Mouse (Mus musculus): ENCODE measurements around the gene Aldob. TPM values are rescaled to one million over a fixed set of nuclear protein-coding genes. Genes with fewer than 3 reads are reported as not detected.
A peak's percentile ranks its signal among the peaks of the same experiment; 100 is the strongest.

The Aldob gene
- total and polyA plus RNA-seq, 2 experiments from 2014 or later, result 0.73 to 0.88 TPM

DNA sequence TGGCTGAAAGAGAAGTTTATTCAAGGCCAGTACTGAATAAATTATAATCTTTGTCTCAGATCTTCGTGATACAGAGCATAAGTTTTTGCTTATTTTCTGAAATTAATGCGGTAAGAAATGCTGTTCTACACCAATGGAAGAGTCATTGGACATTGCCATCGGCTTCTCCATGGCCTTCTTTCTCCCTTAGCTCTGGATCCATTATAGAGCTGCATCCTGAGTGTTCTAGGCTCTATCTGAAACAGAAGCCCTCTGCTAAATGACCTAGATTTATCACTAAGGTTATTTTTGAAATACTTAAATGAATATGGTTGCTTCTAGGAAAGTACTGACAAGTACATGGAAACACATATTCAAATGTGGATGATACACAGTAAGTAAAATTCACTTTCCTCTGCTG is 14.3 kb downstream of the Aldob start:
- TF ChIP-seq CTCF (IDR thresholded peaks at IDR 0.05), result no peak
- no peaks in the 10 kb centered on the region for H3K27me3 ChIP-seq (ENCODE audit: insufficient read depth, low read length)
- no peaks in the 10 kb centered on the region for H3K4me1 ChIP-seq (ENCODE audit: insufficient read depth, low read length)
- ATAC-seq (ENCODE audit: low FRiP score) (no peak), DNase-seq (ENCODE audit: low spot score) (no peak)
- H3K4me3 ChIP-seq (ENCODE audit: low read depth, low read length), result no peak overlapping the region
- 86% methylated on average over 3 of the region's 3 CpGs for WGBS
- H3K9me3 ChIP-seq (ENCODE audit: low read length), result no peaks in the 10 kb centered on the region
- no peak overlapping the region for H3K9ac ChIP-seq (replicated peaks; ENCODE audit: low read length, poor library complexity, severe bottlenecking)
- H3K27ac ChIP-seq (ENCODE audit: low read depth, low read length), result no peak overlapping the region
- peaks cover 10% of the 10 kb centered on the region for H3K36me3 ChIP-seq (ENCODE audit: insufficient read depth, low read length)
- no peak overlapping the region for H3K4me2 ChIP-seq (ENCODE audit: low read depth, low read length, poor library complexity, severe bottlenecking)

DNA sequence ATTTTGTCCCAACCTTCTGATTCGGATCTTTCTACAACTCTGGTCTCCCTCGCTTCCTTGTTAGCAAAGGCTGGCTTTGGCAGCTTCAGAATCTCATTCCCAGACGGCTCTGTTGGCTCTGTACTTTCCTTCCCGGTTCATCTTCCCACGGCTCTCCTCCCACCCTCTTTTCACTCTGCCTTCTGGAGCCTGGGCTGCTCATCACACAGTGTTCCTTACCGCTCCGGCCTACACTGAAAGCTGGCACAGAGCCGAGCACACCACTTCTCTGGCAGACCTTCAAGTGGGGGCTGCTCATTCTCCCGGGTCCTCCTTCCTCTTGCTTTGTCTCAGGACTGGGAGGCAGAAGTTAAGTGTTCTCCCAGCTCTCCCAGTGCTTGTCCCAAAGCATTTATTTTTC is 26.8 kb downstream of the Aldob start:
- H3K4me3 ChIP-seq (ENCODE audit: low read depth, low read length), result no peak overlapping the region
- H3K27ac ChIP-seq (ENCODE audit: low read depth, low read length), result no peak overlapping the region
- H3K27me3 ChIP-seq (ENCODE audit: insufficient read depth, low read length), result no peaks in the 10 kb centered on the region
- WGBS, result 70% methylated on average over 9 of the region's 9 CpGs
- DNase-seq (ENCODE audit: low spot score) (peak; percentile 6), ATAC-seq (ENCODE audit: low FRiP score) (no peak)
- H3K4me1 ChIP-seq (ENCODE audit: insufficient read depth, low read length), result peaks cover 12% of the 10 kb centered on the region
- no peak overlapping the region for H3K9ac ChIP-seq (replicated peaks; ENCODE audit: low read length, poor library complexity, severe bottlenecking)
- H3K36me3 ChIP-seq (ENCODE audit: insufficient read depth, low read length), result 0 out of 2 replicates have a peak, but pooled peaks cover 6% of the 10 kb centered on the region
- TF ChIP-seq CTCF (IDR thresholded peaks at IDR 0.05), result no peak
- H3K4me2 ChIP-seq (ENCODE audit: low read depth, low read length, poor library complexity, severe bottlenecking), result peak overlapping the region; percentile 81; the same call in 1 of the 2 replicates
- no peaks in the 10 kb centered on the region for H3K9me3 ChIP-seq (ENCODE audit: low read length)

DNA sequence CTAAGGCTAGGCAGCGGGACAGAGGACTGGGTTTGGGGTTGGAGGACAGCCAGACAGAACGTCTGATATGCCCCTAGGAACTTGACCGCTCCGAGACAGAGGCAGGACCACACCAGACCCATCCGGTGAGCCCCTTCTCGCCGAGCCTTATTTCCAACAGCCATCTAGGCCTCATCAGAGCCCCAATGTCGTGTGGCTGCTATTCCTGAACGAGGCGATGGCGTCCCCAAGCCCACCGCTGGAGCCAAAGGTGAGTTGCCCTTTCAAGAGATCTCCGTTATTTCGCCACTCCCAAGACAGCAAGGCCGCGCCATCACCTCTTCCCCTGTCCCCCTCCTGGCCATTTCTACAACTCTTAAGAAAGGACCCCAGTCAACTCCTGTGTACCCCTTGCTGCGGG is 28.0 kb downstream of the Aldob start:
- no peak; the same call in 1 of the 2 replicates for TF ChIP-seq CTCF (IDR thresholded peaks at IDR 0.05)
- Histone ChIP-seq H3K27ac (ENCODE audit: low read depth, low read length) (peak overlapping the region; percentile 70), H3K27me3 (ENCODE audit: insufficient read depth, low read length) (no peaks in the 10 kb centered on the region), H3K4me1 (ENCODE audit: insufficient read depth, low read length) (peaks cover 12% of the 10 kb centered on the region), H3K9ac (replicated peaks; ENCODE audit: low read length, poor library complexity, severe bottlenecking) (peak overlapping the region; percentile 79), H3K36me3 (ENCODE audit: insufficient read depth, low read length) (0 out of 2 replicates have a peak, but pooled peaks cover 6% of the 10 kb centered on the region), H3K4me3 (ENCODE audit: low read depth, low read length) (peak overlapping the region; percentile 56), H3K9me3 (ENCODE audit: low read length) (no peaks in the 10 kb centered on the region), H3K4me2 (ENCODE audit: low read depth, low read length, poor library complexity, severe bottlenecking) (peak overlapping the region; percentile 81)
- ATAC-seq (ENCODE audit: low FRiP score) (peak; percentile 70; the same call in 1 of the 2 replicates), DNase-seq (ENCODE audit: low spot score) (no peak)
- under 1% methylated on average over 17 of the region's 17 CpGs for WGBS

DNA sequence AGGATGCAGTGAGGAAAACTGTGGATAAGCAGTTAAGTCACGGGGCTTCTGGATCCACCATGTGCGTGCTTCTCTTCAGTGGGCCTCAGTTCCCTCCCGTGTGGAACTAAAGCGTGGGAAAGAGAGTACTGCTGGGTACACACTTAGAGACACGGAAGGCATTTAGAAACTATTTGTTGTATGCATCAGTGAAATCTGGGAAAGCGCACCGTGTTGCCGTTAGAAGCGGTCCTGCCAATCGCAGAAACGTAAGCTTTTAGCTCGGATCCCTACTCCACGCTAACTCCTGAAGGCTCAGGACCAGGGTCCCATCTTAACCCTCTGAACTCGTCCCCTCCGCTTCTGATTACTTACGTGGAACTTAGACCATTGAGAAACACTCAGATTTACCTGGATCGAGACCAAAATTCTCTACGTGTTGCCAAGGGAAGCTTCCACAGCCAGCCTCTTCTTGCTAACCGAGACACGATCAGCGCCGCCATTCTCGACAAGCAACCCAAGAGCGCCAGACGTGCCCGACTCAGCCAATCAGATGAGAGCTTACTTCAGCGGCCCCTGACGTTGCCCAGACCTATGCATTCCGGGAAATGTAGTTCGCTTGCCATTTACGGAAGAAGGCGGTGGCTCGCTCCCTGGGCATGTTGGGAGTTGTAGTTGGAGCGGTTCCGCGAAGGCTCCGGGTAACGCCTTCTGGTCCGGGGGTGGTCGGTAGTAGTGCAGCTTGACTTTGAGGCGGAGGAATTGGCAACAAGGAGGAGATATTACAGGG is 28.6 kb downstream of the Aldob start, which contains the start of the genes Mrpl50 and Zfp189:
Gene Mrpl50, minus strand, starts transcription at position 522 of the 769 bp plus-strand sequence.
Gene Zfp189, plus strand, starts transcription at position 605 of the 769 bp plus-strand sequence.
- WGBS, result under 1% methylated on average over 41 of the region's 41 CpGs

DNA sequence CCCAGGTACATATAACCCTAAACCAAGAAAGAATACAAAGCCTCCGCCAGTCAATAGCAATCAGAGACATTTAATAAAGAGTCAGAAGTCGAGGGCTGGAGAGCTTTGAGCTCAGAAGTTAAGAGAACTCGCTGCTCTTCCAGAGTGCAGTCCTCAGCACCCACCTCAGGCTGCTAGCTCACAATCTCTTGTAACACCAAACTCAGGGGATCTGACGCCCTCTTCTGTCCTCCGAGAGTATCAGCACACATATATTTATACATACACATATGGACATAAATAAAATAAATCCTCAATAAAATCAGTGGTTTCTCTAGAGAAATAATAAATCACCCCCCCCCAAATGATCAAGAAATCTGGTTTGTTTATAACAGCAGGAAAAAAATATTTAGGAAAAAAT is 29.9 kb downstream of the Aldob start:
- Histone ChIP-seq H3K36me3 (ENCODE audit: insufficient read depth, low read length) (0 out of 2 replicates have a peak, but pooled peaks cover 6% of the 10 kb centered on the region), H3K27me3 (ENCODE audit: insufficient read depth, low read length) (no peaks in the 10 kb centered on the region), H3K4me3 (ENCODE audit: low read depth, low read length) (no peak overlapping the region), H3K4me1 (ENCODE audit: insufficient read depth, low read length) (peaks cover 12% of the 10 kb centered on the region), H3K27ac (ENCODE audit: low read depth, low read length) (no peak overlapping the region), H3K9me3 (ENCODE audit: low read length) (no peaks in the 10 kb centered on the region), H3K9ac (replicated peaks; ENCODE audit: low read length, poor library complexity, severe bottlenecking) (no peak overlapping the region), H3K4me2 (ENCODE audit: low read depth, low read length, poor library complexity, severe bottlenecking) (peak overlapping the region; percentile 57; the same call in 1 of the 2 replicates)
- DNase-seq (ENCODE audit: low spot score) (no peak), ATAC-seq (ENCODE audit: low FRiP score) (no peak)
- TF ChIP-seq CTCF (IDR thresholded peaks at IDR 0.05), result peak; percentile 27
- 78% methylated on average over 5 of the region's 5 CpGs for WGBS

More for the DNA sequence above, 28.6 kb downstream of the Aldob start, which contains the start of the genes Mrpl50 and Zfp189:
- H3K4me2 ChIP-seq (ENCODE audit: low read depth, low read length, poor library complexity, severe bottlenecking), result peak within 1 kb of the TSS; percentile 81
- H3K4me3 ChIP-seq (ENCODE audit: low read depth, low read length), result peak within 1 kb of the TSS; percentile 56
- ATAC-seq (ENCODE audit: low FRiP score), result peak; percentile 100
- peak within 1 kb of the TSS; percentile 70 for H3K27ac ChIP-seq (ENCODE audit: low read depth, low read length)
- H3K9me3 ChIP-seq (ENCODE audit: low read length), result no peaks in the 10 kb centered on the region
- TF ChIP-seq CTCF (IDR thresholded peaks at IDR 0.05), result peak; percentile 13
- peaks cover 12% of the 10 kb centered on the region for H3K4me1 ChIP-seq (ENCODE audit: insufficient read depth, low read length)
- H3K9ac ChIP-seq (replicated peaks; ENCODE audit: low read length, poor library complexity, severe bottlenecking), result peak within 1 kb of the TSS; percentile 79
- DNase-seq (ENCODE audit: low spot score), result peak; percentile 99
- 0 out of 2 replicates have a peak, but pooled peaks cover 6% of the 10 kb centered on the region for H3K36me3 ChIP-seq (ENCODE audit: insufficient read depth, low read length)
- H3K27me3 ChIP-seq (ENCODE audit: insufficient read depth, low read length), result no peaks in the 10 kb centered on the region

DNA sequence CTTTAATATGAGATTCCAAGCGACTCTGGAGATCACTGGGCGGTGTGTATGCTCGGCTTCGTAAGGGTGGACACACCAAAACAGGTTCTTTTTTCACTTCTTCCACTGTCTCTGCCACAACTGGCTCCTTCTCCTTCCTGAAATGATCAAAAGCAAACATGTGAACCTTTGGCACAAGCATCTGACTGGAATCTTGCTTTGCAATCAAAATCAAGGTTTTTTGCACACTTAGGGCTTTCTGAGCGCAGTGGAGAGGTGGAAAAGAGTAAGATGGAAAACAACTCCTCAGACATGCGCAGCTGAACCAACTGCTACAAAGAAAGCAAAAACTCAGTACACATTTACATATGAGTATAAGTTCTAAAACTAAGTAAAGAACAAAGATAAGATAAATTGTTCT is 34.9 kb downstream of the Aldob start:
- ATAC-seq (ENCODE audit: low FRiP score), result no peak
- 0 out of 2 replicates have a peak, but pooled peaks cover 5% of the 10 kb centered on the region for H3K36me3 ChIP-seq (ENCODE audit: insufficient read depth, low read length)

More for the DNA sequence above, 34.9 kb downstream of the Aldob start:
- TF ChIP-seq CTCF (IDR thresholded peaks at IDR 0.05), result no peak
- Histone ChIP-seq H3K27ac (ENCODE audit: low read depth, low read length) (no peak overlapping the region), H3K9ac (replicated peaks; ENCODE audit: low read length, poor library complexity, severe bottlenecking) (no peak overlapping the region), H3K27me3 (ENCODE audit: insufficient read depth, low read length) (no peaks in the 10 kb centered on the region), H3K4me3 (ENCODE audit: low read depth, low read length) (no peak overlapping the region), H3K4me1 (ENCODE audit: insufficient read depth, low read length) (0 out of 2 replicates have a peak, but pooled peaks cover 2% of the 10 kb centered on the region), H3K9me3 (ENCODE audit: low read length) (no peaks in the 10 kb centered on the region), H3K4me2 (ENCODE audit: low read depth, low read length, poor library complexity, severe bottlenecking) (no peak overlapping the region)
- no peak for DNase-seq (ENCODE audit: low spot score)
- WGBS, result over 99% methylated on average over 6 of the region's 6 CpGs
